Mouse (Mus musculus) midbrain, embryonic 10.5 days (tissue): ENCODE results near the gene Sema4d. TPM values are rescaled to one million over a fixed set of nuclear protein-coding genes. Genes with fewer than 3 reads are reported as not detected.
A peak's percentile ranks its signal among the peaks of the same experiment; 100 is the strongest.

Experiments used
- DNase-seq: peaks from one replicate; pipeline ENCODE4 v3.0.0-alpha.2; 2017; ENCODE audit warnings: low spot score
- H3K27ac ChIP-seq: fragments of 300-500 bp; sonication (generic); replicated peaks from 2 replicates; pipeline ENCODE4 v1.5.1; 2016; ENCODE audit warnings: mild to moderate bottlenecking
- H3K27me3 ChIP-seq: fragments of 300-500 bp; sonication (generic); 2 replicates; pipeline ENCODE4 v1.6.1; 2016; ENCODE audit warnings: low read depth, mild to moderate bottlenecking; ENCODE audit not compliant: poor library complexity, severe bottlenecking
- H3K36me3 ChIP-seq: fragments of 300-500 bp; sonication (generic); 2 replicates; pipeline ENCODE4 v1.6.1; 2016; ENCODE audit warnings: mild to moderate bottlenecking, moderate library complexity
- H3K4me1 ChIP-seq: fragments of 300-500 bp; sonication (generic); 2 replicates; pipeline ENCODE4 v1.6.1; 2016
- H3K4me3 ChIP-seq: fragments of 300-500 bp; sonication (generic); 2 replicates; pipeline ENCODE4 v1.5.1; 2016; ENCODE audit warnings: mild to moderate bottlenecking, moderate library complexity
- H3K9me3 ChIP-seq: fragments of 300-500 bp; sonication (generic); replicated peaks from 2 replicates; pipeline ENCODE4 v1.6.1; 2016; ENCODE audit warnings: mild to moderate bottlenecking
- WGBS: fragments of 180-500 bp; shearing (Covaris S2); methylation state at CpG from one replicate; pipeline ENCODE4 v1.1.7; 2016; 5-methylcytosine and 5-hydroxymethylcytosine counted together
- polyA plus RNA-seq: library from polyadenylated mRNA; unstranded; fragments of >200 nt; fragmentation: Nextera tagmentation; extraction: Ambion mirVana; gene quantifications from 2 replicates; pipeline ENCODE4 v1.2.1, GENCODE M21; 2016

Gene Sema4d
- polyA plus RNA-seq, 1 experiment from 2014 or later = 5.6 TPM

- Histone ChIP-seq H3K27ac (0 out of 2 replicates have a peak overlapping the region, but pooled peaks have one; percentile 4), H3K36me3 (no peaks in the 10 kb centered on the region), H3K4me3 (no peak overlapping the region), H3K27me3 (peaks cover 14% of the 10 kb centered on the region), H3K9me3 (no peaks in the 10 kb centered on the region), H3K4me1 (peaks cover 17% of the 10 kb centered on the region)
- DNase-seq = no peak
- WGBS = 33% methylated on average over 10 of the region's 10 CpGs
These were observed 37.4 kb upstream of the Sema4d start for GRCm38 (mm10) chr13:51830744-51831450.

GRCm38 (mm10) chr13:51823822-51824495, 30.4 kb upstream of the Sema4d start:
- DNase-seq = no peak
- H3K4me3 ChIP-seq = no peak overlapping the region
- no peaks in the 10 kb centered on the region for H3K36me3 ChIP-seq
- H3K9me3 ChIP-seq = no peaks in the 10 kb centered on the region
- H3K27me3 ChIP-seq = no peaks in the 10 kb centered on the region
- H3K4me1 ChIP-seq = peaks cover 14% of the 10 kb centered on the region
- no peak overlapping the region for H3K27ac ChIP-seq
- WGBS = 50% methylated on average over 8 of the region's 8 CpGs

- no peak for DNase-seq
- Histone ChIP-seq H3K9me3 (no peaks in the 10 kb centered on the region), H3K4me3 (no peak overlapping the region), H3K27ac (no peak overlapping the region), H3K4me1 (peaks cover 14% of the 10 kb centered on the region), H3K27me3 (no peaks in the 10 kb centered on the region), H3K36me3 (no peaks in the 10 kb centered on the region)
- WGBS = 65% methylated on average over 3 of the region's 3 CpGs
These were observed 28.4 kb upstream of the Sema4d start for GRCm38 (mm10) chr13:51821988-51822387.

GRCm38 (mm10) chr13:51819351-51819750, 25.8 kb upstream of the Sema4d start:
- WGBS = 84% methylated on average over 6 of the region's 6 CpGs
- no peaks in the 10 kb centered on the region for H3K36me3 ChIP-seq
- H3K4me1 ChIP-seq = peaks cover 11% of the 10 kb centered on the region
- DNase-seq = no peak
- H3K27ac ChIP-seq = no peak overlapping the region
- no peaks in the 10 kb centered on the region for H3K9me3 ChIP-seq
- H3K4me3 ChIP-seq = no peak overlapping the region
- no peaks in the 10 kb centered on the region for H3K27me3 ChIP-seq

GRCm38 (mm10) chr13:51818944-51819326, 25.4 kb upstream of the Sema4d start:
- no peak for DNase-seq
- 85% methylated on average over 3 of the region's 3 CpGs for WGBS
- H3K4me3 ChIP-seq = no peak overlapping the region

GRCm38 (mm10) chr13:51818170-51818943, 24.8 kb upstream of the Sema4d start:
- DNase-seq = no peak
- 83% methylated on average over 6 of the region's 6 CpGs for WGBS
- H3K9me3 ChIP-seq = no peaks in the 10 kb centered on the region
- peaks cover 10% of the 10 kb centered on the region for H3K4me1 ChIP-seq
- no peak overlapping the region for H3K4me3 ChIP-seq
- no peak overlapping the region for H3K27ac ChIP-seq
- H3K27me3 ChIP-seq = no peaks in the 10 kb centered on the region
- H3K36me3 ChIP-seq = no peaks in the 10 kb centered on the region

More at GRCm38 (mm10) chr13:51818944-51819326, 25.4 kb upstream of the Sema4d start:
- Histone ChIP-seq H3K27ac (no peak overlapping the region), H3K27me3 (no peaks in the 10 kb centered on the region), H3K36me3 (no peaks in the 10 kb centered on the region), H3K9me3 (no peaks in the 10 kb centered on the region), H3K4me1 (peaks cover 11% of the 10 kb centered on the region)

- no peaks in the 10 kb centered on the region for H3K9me3 ChIP-seq
- H3K36me3 ChIP-seq = no peaks in the 10 kb centered on the region
- WGBS = 81% methylated on average over 5 of the region's 5 CpGs
- no peak for DNase-seq
- H3K27ac ChIP-seq = no peak overlapping the region
- H3K27me3 ChIP-seq = no peaks in the 10 kb centered on the region
- H3K4me1 ChIP-seq = peaks cover 19% of the 10 kb centered on the region
- no peak overlapping the region for H3K4me3 ChIP-seq
These were observed 23.1 kb upstream of the Sema4d start for GRCm38 (mm10) chr13:51816559-51817041.

- Histone ChIP-seq H3K4me1 (peaks cover 19% of the 10 kb centered on the region), H3K4me3 (no peak overlapping the region), H3K27me3 (no peaks in the 10 kb centered on the region), H3K9me3 (no peaks in the 10 kb centered on the region), H3K36me3 (no peaks in the 10 kb centered on the region), H3K27ac (no peak overlapping the region)
- 90% methylated on average over 9 of the region's 9 CpGs for WGBS
- DNase-seq = no peak
These were observed 22.4 kb upstream of the Sema4d start for GRCm38 (mm10) chr13:51815865-51816504.

GRCm38 (mm10) chr13:51814646-51815045, 21.1 kb upstream of the Sema4d start:
- H3K4me1 ChIP-seq = peaks cover 19% of the 10 kb centered on the region
- H3K36me3 ChIP-seq = no peaks in the 10 kb centered on the region
- H3K4me3 ChIP-seq = no peak overlapping the region
- H3K9me3 ChIP-seq = no peaks in the 10 kb centered on the region
- H3K27ac ChIP-seq = no peak overlapping the region
- no peaks in the 10 kb centered on the region for H3K27me3 ChIP-seq
- WGBS = 95% methylated on average over 6 of the region's 6 CpGs
- DNase-seq = no peak

GRCm38 (mm10) chr13:51813621-51814615, 20.4 kb upstream of the Sema4d start:
- H3K4me1 ChIP-seq = peaks cover 19% of the 10 kb centered on the region
- WGBS = 70% methylated on average over 10 of the region's 10 CpGs
- no peak for DNase-seq
- H3K36me3 ChIP-seq = no peaks in the 10 kb centered on the region
- H3K4me3 ChIP-seq = no peak overlapping the region
- H3K27ac ChIP-seq = no peak overlapping the region
- H3K9me3 ChIP-seq = no peaks in the 10 kb centered on the region
- no peaks in the 10 kb centered on the region for H3K27me3 ChIP-seq

GRCm38 (mm10) chr13:51808141-51808540, 14.6 kb upstream of the Sema4d start:
- H3K4me3 ChIP-seq = no peak overlapping the region; the same call in 1 of the 2 replicates
- H3K9me3 ChIP-seq = no peaks in the 10 kb centered on the region
- H3K27me3 ChIP-seq = no peaks in the 10 kb centered on the region
- DNase-seq = peak; percentile 29
- H3K36me3 ChIP-seq = no peaks in the 10 kb centered on the region
- H3K4me1 ChIP-seq = peaks cover 15% of the 10 kb centered on the region
- WGBS = 34% methylated on average over 12 of the region's 12 CpGs
- H3K27ac ChIP-seq = no peak overlapping the region
